Mouse (Mus musculus) ES-E14 (cell line): ENCODE data around the gene Gpr139.

Source experiments
- CHD2 ChIP-seq: IDR thresholded peaks from 2 replicates; pipeline ENCODE4 v1.6.1; 2014; ENCODE audit warnings: mild to moderate bottlenecking, low read depth, low read length, inconsistent platforms
- HCFC1 ChIP-seq: IDR thresholded peaks from 2 replicates; pipeline ENCODE4 v1.6.1; 2012; ENCODE audit warnings: low read length, inconsistent platforms, borderline replicate concordance; ENCODE audit not compliant: insufficient read depth
- ZNF384 ChIP-seq: IDR thresholded peaks from 2 replicates; pipeline ENCODE4 v1.6.1; 2012; ENCODE audit warnings: low read depth, low read length, inconsistent platforms

DNA sequence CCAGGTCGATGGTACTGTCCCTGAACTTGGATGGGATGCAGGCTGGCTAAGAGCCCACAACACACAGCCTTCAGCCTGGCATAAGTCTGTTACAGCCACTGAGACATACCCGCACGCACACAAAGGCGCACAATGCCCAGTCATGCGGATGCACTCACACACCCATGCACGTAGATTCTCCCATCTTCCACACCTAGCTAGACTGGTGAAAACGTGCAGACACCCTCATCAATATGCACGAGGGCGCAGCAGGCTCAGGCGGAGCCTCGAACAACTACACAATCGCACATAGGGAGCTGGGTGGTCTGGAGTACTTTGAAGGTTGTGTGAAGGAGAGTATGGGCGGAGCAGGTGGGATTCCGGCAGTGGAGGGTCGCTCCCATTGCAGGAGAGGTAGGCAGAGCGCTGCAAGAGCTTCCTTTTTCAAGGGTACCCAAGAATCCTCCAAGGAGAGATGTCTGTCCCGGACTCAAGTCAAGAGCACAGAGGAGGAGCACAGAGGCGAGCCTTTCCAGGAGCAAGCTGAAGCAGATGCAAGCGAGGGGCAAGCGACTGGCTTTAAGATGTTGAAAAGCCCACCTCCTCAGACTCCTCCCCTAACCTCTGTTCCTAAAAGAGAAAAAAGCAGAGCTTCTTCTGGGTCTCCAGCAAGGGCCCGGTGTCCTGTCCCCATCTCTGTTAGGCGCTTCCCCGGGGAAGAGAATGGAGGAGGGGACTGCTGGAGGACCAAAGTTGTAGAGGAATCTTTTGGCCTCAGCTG lies 958 bp upstream of the Gpr139 start:
- TF ChIP-seq CHD2 (no peak), HCFC1 (no peak), ZNF384 (no peak)
